Mouse (Mus musculus): ENCODE results near the gene Atraid.

Atraid gene

DNA sequence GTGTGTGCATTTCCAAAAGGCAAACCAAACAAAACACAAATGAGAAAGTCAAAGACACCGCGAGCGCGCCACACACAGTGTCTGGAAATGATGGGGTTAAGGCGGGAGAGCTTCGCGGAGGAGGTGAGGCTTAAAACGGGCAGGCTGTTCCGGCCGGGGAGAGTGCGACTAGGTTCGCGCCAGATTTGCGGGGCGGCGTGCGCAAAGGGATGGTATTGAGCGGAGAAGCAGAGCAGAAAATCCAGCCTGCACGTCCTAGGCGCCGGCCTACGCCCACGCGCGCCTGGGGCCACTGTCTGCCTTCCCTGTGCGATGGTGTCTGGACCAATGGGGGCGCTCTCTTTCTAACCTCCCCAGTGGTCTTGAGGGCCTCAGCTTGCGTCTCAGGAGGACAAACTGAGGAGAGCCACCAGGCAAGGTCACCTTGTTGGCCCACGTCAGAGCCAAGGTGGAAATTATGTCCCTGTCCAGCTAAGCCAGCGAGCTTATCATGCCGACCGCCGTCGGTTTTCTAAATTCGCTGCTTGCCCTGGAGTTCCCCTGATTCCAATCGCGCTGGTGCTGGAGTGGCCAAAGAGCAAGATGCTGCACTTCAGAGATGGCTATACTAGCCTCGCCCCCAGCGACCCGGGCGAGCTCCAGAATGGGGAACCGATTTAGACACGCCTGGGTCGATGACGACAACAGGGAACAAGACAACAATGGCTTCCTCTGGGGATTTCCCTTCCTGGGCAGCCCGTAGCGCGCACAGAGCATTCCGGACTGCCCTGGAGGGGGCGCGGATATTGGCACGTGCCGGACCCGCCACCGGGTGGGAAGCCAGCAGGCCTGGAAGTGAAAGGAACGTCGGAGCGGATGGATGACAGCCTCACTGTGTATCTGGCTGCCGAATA, 46.9 kb downstream of the Atraid start:
- in situ Hi-C loops (cut with MboI) = no loop called here

DNA sequence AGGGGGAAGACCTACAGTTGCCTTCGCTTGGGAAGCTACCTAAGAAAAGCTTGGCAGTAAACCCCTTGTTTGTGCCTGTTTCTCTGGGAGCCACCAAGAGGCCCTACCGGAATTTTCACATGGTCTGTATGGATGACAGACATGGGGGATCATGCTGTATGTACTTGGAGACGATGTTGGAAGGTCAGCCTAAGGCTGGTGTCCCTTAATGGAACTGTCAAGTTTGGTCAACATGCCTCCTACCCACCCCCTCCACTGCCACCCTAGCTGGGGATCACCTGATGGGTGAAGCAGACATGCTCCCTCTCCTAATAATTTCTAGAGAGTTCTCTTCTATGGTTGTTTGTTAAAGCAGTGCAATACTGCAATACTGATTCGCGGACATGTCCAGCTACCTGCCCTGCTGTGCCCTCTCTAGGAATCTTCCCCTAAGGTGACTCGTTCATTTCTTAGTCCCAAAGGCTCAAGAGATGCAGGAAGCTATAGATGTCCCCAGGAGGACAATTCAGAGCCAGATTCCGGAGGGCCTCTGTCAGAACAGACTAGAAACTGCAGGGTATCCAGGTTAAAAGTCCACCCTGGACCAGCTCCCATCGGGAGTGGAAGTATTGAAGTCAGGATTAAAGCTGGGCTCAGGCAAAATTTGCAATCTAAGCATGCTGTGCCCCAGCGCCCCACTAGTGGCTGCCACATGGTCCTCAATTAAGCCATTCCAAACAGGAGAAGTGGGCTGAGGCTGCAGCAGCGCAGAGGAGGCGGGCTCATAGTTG, 47.8 kb downstream of the Atraid start:
- in situ Hi-C loops (cut with MboI) = no loop called here

Measured in mature B cell (primary cell).